Mouse (Mus musculus): ENCODE measurements around the gene Galnt11.

DNA sequence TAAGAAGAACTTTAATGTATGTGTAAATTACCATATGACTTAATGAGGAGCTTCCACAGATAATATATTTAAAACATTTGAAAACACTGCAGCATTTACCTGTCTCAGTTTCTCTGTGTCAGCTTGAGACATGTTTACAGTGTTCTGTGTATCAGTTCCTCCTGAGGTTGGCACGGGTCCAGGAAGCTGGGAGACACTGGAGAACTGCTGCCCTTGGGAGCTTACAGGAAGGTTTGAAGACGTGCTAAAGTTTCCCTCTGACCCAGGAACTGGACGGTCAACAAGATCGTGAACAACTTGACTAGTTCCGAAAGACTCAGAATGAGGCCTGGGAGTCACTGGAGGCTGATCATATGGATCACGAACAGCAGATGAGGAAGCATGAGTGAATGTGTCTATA, 92.2 kb downstream of the Galnt11 start:
- no peak for TF ChIP-seq POLR2A (IDR thresholded peaks at IDR 0.05; ENCODE audit: low read depth, low read length)
- no peak for TF ChIP-seq CTCF (conservative IDR thresholded peaks at IDR 0.05; ENCODE audit: insufficient read depth, insufficient read length, low read depth, low read length)
